Mouse (Mus musculus): Measurements from ENCODE around the gene Mgat5b. TPM values are rescaled to one million over a fixed set of nuclear protein-coding genes. Genes with fewer than 3 reads are reported as not detected.

The Mgat5b gene
- polyA plus RNA-seq (2015; fragmentation: Nextera tagmentation; extraction: Ambion mirVana) = 0.35 and 0.69 TPM in 2 replicates

- H3K27ac ChIP-seq = no peak within 1 kb of the TSS
- 1% methylated on average over 78 of the region's 90 CpGs for WGBS
- no peaks in the 10 kb centered on the region for H3K36me3 ChIP-seq
- H3K9me3 ChIP-seq = no peaks in the 10 kb centered on the region
- H3K9ac ChIP-seq = peak within 1 kb of the TSS; percentile 52
- peak; percentile 77 for ATAC-seq (ENCODE audit: borderline replicate concordance, extremely low read depth, low FRiP score, low TSS enrichment)
- peak within 1 kb of the TSS; percentile 100 for H3K4me2 ChIP-seq
- H3K27me3 ChIP-seq = peaks cover 62% of the 10 kb centered on the region
- H3K4me1 ChIP-seq = peaks cover 15% of the 10 kb centered on the region
- H3K4me3 ChIP-seq = peak within 1 kb of the TSS; percentile 55
Measured at GRCm38 (mm10) chr11:116918323-116919185, at the start of gene Mgat5b. TSS of gene Mgat5b (plus strand) at chr11:116918863.

- WGBS = 66% methylated on average over 8 of the region's 8 CpGs
- no peak overlapping the region for H3K9ac ChIP-seq
- H3K4me1 ChIP-seq = no peaks in the 10 kb centered on the region
- H3K9me3 ChIP-seq = no peaks in the 10 kb centered on the region
- ATAC-seq (ENCODE audit: borderline replicate concordance, extremely low read depth, low FRiP score, low TSS enrichment) = no peak
- H3K27me3 ChIP-seq = no peaks in the 10 kb centered on the region
- no peak overlapping the region for H3K27ac ChIP-seq
- H3K4me2 ChIP-seq = no peak overlapping the region
- peaks cover 36% of the 10 kb centered on the region for H3K36me3 ChIP-seq
- H3K4me3 ChIP-seq = no peak overlapping the region
Measured at GRCm38 (mm10) chr11:116869223-116869622, 49.4 kb upstream of the Mgat5b start.

- ATAC-seq (ENCODE audit: borderline replicate concordance, extremely low read depth, low FRiP score, low TSS enrichment) = no peak
- 76% methylated on average over 4 of the region's 4 CpGs for WGBS
- Histone ChIP-seq H3K4me2 (no peak overlapping the region), H3K9me3 (no peaks in the 10 kb centered on the region), H3K27ac (no peak overlapping the region), H3K4me3 (no peak overlapping the region), H3K4me1 (no peaks in the 10 kb centered on the region), H3K36me3 (peaks cover 40% of the 10 kb centered on the region), H3K27me3 (no peaks in the 10 kb centered on the region), H3K9ac (no peak overlapping the region)
Measured at GRCm38 (mm10) chr11:116869641-116870040, 49.0 kb upstream of the Mgat5b start.

- Histone ChIP-seq H3K36me3 (peaks cover 31% of the 10 kb centered on the region), H3K27me3 (no peaks in the 10 kb centered on the region), H3K4me3 (no peak overlapping the region), H3K9ac (no peak overlapping the region), H3K27ac (no peak overlapping the region), H3K4me1 (no peaks in the 10 kb centered on the region), H3K9me3 (no peaks in the 10 kb centered on the region), H3K4me2 (no peak overlapping the region)
- WGBS = 81% methylated on average over 9 of the region's 9 CpGs
- ATAC-seq (ENCODE audit: borderline replicate concordance, extremely low read depth, low FRiP score, low TSS enrichment) = no peak
Measured at GRCm38 (mm10) chr11:116871538-116871937, 47.1 kb upstream of the Mgat5b start.

GRCm38 (mm10) chr11:116873987-116874386 lies 44.7 kb upstream of the Mgat5b start:
- no peak overlapping the region for H3K27ac ChIP-seq
- no peak overlapping the region for H3K4me3 ChIP-seq
- H3K4me2 ChIP-seq = no peak overlapping the region
- H3K36me3 ChIP-seq = peaks cover 28% of the 10 kb centered on the region
- H3K27me3 ChIP-seq = no peaks in the 10 kb centered on the region
- H3K9me3 ChIP-seq = no peaks in the 10 kb centered on the region
- WGBS = 83% methylated on average over 20 of the region's 20 CpGs
- H3K4me1 ChIP-seq = no peaks in the 10 kb centered on the region
- no peak overlapping the region for H3K9ac ChIP-seq
- ATAC-seq (ENCODE audit: borderline replicate concordance, extremely low read depth, low FRiP score, low TSS enrichment) = no peak

GRCm38 (mm10) chr11:116878454-116878853 lies 40.2 kb upstream of the Mgat5b start:
- Histone ChIP-seq H3K4me1 (no peaks in the 10 kb centered on the region), H3K9me3 (no peaks in the 10 kb centered on the region), H3K27me3 (no peaks in the 10 kb centered on the region), H3K4me2 (no peak overlapping the region), H3K36me3 (peaks cover 12% of the 10 kb centered on the region), H3K4me3 (no peak overlapping the region), H3K9ac (no peak overlapping the region), H3K27ac (no peak overlapping the region)
- 87% methylated on average over 8 of the region's 8 CpGs for WGBS
- ATAC-seq (ENCODE audit: borderline replicate concordance, extremely low read depth, low FRiP score, low TSS enrichment) = no peak

GRCm38 (mm10) chr11:116880839-116881238 lies 37.8 kb upstream of the Mgat5b start:
- Histone ChIP-seq H3K27ac (no peak overlapping the region), H3K4me2 (no peak overlapping the region), H3K4me1 (no peaks in the 10 kb centered on the region), H3K9ac (no peak overlapping the region), H3K27me3 (no peaks in the 10 kb centered on the region), H3K36me3 (no peaks in the 10 kb centered on the region), H3K4me3 (no peak overlapping the region), H3K9me3 (no peaks in the 10 kb centered on the region)
- no peak for ATAC-seq (ENCODE audit: borderline replicate concordance, extremely low read depth, low FRiP score, low TSS enrichment)
- WGBS = 44% methylated on average over 7 of the region's 7 CpGs

- no peak overlapping the region for H3K4me3 ChIP-seq
- WGBS = 37% methylated on average over 5 of the region's 5 CpGs
- no peaks in the 10 kb centered on the region for H3K36me3 ChIP-seq
- H3K4me1 ChIP-seq = no peaks in the 10 kb centered on the region
- no peak overlapping the region for H3K4me2 ChIP-seq
- no peak for ATAC-seq (ENCODE audit: borderline replicate concordance, extremely low read depth, low FRiP score, low TSS enrichment)
- no peak overlapping the region for H3K9ac ChIP-seq
- no peak overlapping the region for H3K27ac ChIP-seq
- no peaks in the 10 kb centered on the region for H3K9me3 ChIP-seq
- no peaks in the 10 kb centered on the region for H3K27me3 ChIP-seq
Measured at GRCm38 (mm10) chr11:116881440-116881839, 37.2 kb upstream of the Mgat5b start.

GRCm38 (mm10) chr11:116882446-116882845 lies 36.2 kb upstream of the Mgat5b start:
- H3K9ac ChIP-seq = no peak overlapping the region
- H3K4me1 ChIP-seq = no peaks in the 10 kb centered on the region
- WGBS = 56% methylated on average over 10 of the region's 10 CpGs
- no peaks in the 10 kb centered on the region for H3K36me3 ChIP-seq
- ATAC-seq (ENCODE audit: borderline replicate concordance, extremely low read depth, low FRiP score, low TSS enrichment) = no peak
- H3K27me3 ChIP-seq = no peaks in the 10 kb centered on the region
- H3K4me3 ChIP-seq = no peak overlapping the region
- no peak overlapping the region for H3K4me2 ChIP-seq
- H3K27ac ChIP-seq = no peak overlapping the region
- H3K9me3 ChIP-seq = no peaks in the 10 kb centered on the region

GRCm38 (mm10) chr11:116884061-116884460 lies 34.6 kb upstream of the Mgat5b start:
- no peak for ATAC-seq (ENCODE audit: borderline replicate concordance, extremely low read depth, low FRiP score, low TSS enrichment)
- 83% methylated on average over 6 of the region's 6 CpGs for WGBS
- no peak overlapping the region for H3K27ac ChIP-seq

GRCm38 (mm10) chr11:116885275-116886151 lies 33.1 kb upstream of the Mgat5b start:
- Histone ChIP-seq H3K36me3 (no peaks in the 10 kb centered on the region), H3K27me3 (no peaks in the 10 kb centered on the region), H3K9ac (no peak overlapping the region), H3K4me1 (no peaks in the 10 kb centered on the region), H3K4me3 (peak overlapping the region; percentile 25), H3K27ac (no peak overlapping the region), H3K4me2 (peak overlapping the region; percentile 56), H3K9me3 (no peaks in the 10 kb centered on the region)
- WGBS = 4% methylated on average over 27 of the region's 28 CpGs
- peak; percentile 66; the same call in 1 of the 2 replicates for ATAC-seq (ENCODE audit: borderline replicate concordance, extremely low read depth, low FRiP score, low TSS enrichment)

More at GRCm38 (mm10) chr11:116884061-116884460, 34.6 kb upstream of the Mgat5b start:
- no peak overlapping the region for H3K4me2 ChIP-seq
- H3K9ac ChIP-seq = no peak overlapping the region
- no peaks in the 10 kb centered on the region for H3K27me3 ChIP-seq
- H3K4me1 ChIP-seq = no peaks in the 10 kb centered on the region
- no peaks in the 10 kb centered on the region for H3K36me3 ChIP-seq
- H3K9me3 ChIP-seq = no peaks in the 10 kb centered on the region
- H3K4me3 ChIP-seq = no peak overlapping the region

GRCm38 (mm10) chr11:116887136-116887535 lies 31.5 kb upstream of the Mgat5b start:
- Histone ChIP-seq H3K4me3 (no peak overlapping the region), H3K9ac (no peak overlapping the region), H3K9me3 (no peaks in the 10 kb centered on the region), H3K4me1 (no peaks in the 10 kb centered on the region), H3K27ac (no peak overlapping the region), H3K4me2 (no peak overlapping the region), H3K36me3 (no peaks in the 10 kb centered on the region), H3K27me3 (no peaks in the 10 kb centered on the region)
- 59% methylated on average over 5 of the region's 5 CpGs for WGBS
- no peak for ATAC-seq (ENCODE audit: borderline replicate concordance, extremely low read depth, low FRiP score, low TSS enrichment)

Data from lung, embryonic 15.5 days (tissue).